Mouse (Mus musculus) kidney, postnatal 10 days (tissue): ENCODE results near the gene Crmp1.
A peak's percentile ranks its signal among the peaks of the same experiment; 100 is the strongest.

Experiments used
- DNase-seq: peaks from one replicate; pipeline ENCODE4 v3.0.0; 2021; ENCODE audit warnings: mixed read lengths

Gene Crmp1

GRCm38 (mm10) chr5:37241224-37241623, 516 bp upstream of the Crmp1 start:
- DNase-seq, result no peak

- peak; percentile 18 for DNase-seq
These were observed 824 bp downstream of the Crmp1 start for GRCm38 (mm10) chr5:37242360-37243168.

- DNase-seq, result peak; percentile 89
These were observed 1.6 kb downstream of the Crmp1 start for GRCm38 (mm10) chr5:37243169-37243886.

GRCm38 (mm10) chr5:37244161-37244560, 2.4 kb downstream of the Crmp1 start:
- DNase-seq, result no peak

GRCm38 (mm10) chr5:37244666-37245242, 3.0 kb downstream of the Crmp1 start:
- no peak for DNase-seq

- peak; percentile 59 for DNase-seq
These were observed 3.9 kb downstream of the Crmp1 start for GRCm38 (mm10) chr5:37245651-37246050.

GRCm38 (mm10) chr5:37246138-37246910, 4.6 kb downstream of the Crmp1 start:
- DNase-seq, result no peak

- no peak for DNase-seq
These were observed 5.7 kb downstream of the Crmp1 start for GRCm38 (mm10) chr5:37247456-37247855.

GRCm38 (mm10) chr5:37248870-37249269, 7.1 kb downstream of the Crmp1 start:
- no peak for DNase-seq

GRCm38 (mm10) chr5:37251596-37251995, 9.9 kb downstream of the Crmp1 start:
- DNase-seq, result no peak

- DNase-seq, result no peak
These were observed 10.5 kb downstream of the Crmp1 start for GRCm38 (mm10) chr5:37252101-37252804.

- DNase-seq, result no peak
These were observed 12.8 kb downstream of the Crmp1 start for GRCm38 (mm10) chr5:37254523-37254922.

- DNase-seq, result no peak
These were observed 15.1 kb downstream of the Crmp1 start for GRCm38 (mm10) chr5:37256823-37257222.

GRCm38 (mm10) chr5:37257243-37257642, 15.5 kb downstream of the Crmp1 start:
- DNase-seq, result peak; percentile 82

GRCm38 (mm10) chr5:37261734-37262133, 20.0 kb downstream of the Crmp1 start:
- no peak for DNase-seq

GRCm38 (mm10) chr5:37263816-37264215, 22.1 kb downstream of the Crmp1 start:
- no peak for DNase-seq

- no peak for DNase-seq
These were observed 39.3 kb downstream of the Crmp1 start for GRCm38 (mm10) chr5:37281021-37281420.

- DNase-seq, result peak; percentile 55
These were observed 46.6 kb downstream of the Crmp1 start for GRCm38 (mm10) chr5:37288374-37288773.

GRCm38 (mm10) chr5:37289236-37289635, 47.5 kb downstream of the Crmp1 start:
- peak; percentile 56 for DNase-seq

GRCm38 (mm10) chr5:37290983-37291382, 49.2 kb downstream of the Crmp1 start:
- DNase-seq, result no peak

GRCm38 (mm10) chr5:37296717-37297116, 55.0 kb downstream of the Crmp1 start:
- no peak for DNase-seq

- DNase-seq, result peak; percentile 54
These were observed 56.6 kb downstream of the Crmp1 start for GRCm38 (mm10) chr5:37298370-37298769.
